Mouse (Mus musculus) limb, embryonic 15.5 days (tissue): ENCODE measurements around the gene Gm13287. TPM values are rescaled to one million over a fixed set of nuclear protein-coding genes. Genes with fewer than 3 reads are reported as not detected.

Source experiments
- ATAC-seq: fragments of 200-750 bp; cut with Nextera tagmentation; 2 replicates; pipeline ENCODE4 v1.8.0; 2017; ENCODE audit warnings: low read depth, moderate TSS enrichment; ENCODE audit not compliant: insufficient number of reproducible peaks, low FRiP score, low TSS enrichment
- H3K27ac ChIP-seq: fragments of 300-500 bp; sonication (generic); 2 replicates; pipeline ENCODE4 v1.5.1; 2015; ENCODE audit warnings: moderate library complexity, mild to moderate bottlenecking, inconsistent platforms
- H3K27me3 ChIP-seq: fragments of 300-500 bp; sonication (generic); 2 replicates; pipeline ENCODE4 v1.6.1; 2015; ENCODE audit warnings: inconsistent platforms
- H3K36me3 ChIP-seq: fragments of 300-500 bp; sonication (generic); 2 replicates; pipeline ENCODE4 v1.6.1; 2015; ENCODE audit warnings: inconsistent platforms
- H3K4me1 ChIP-seq: fragments of 300-500 bp; sonication (generic); 2 replicates; pipeline ENCODE4 v1.6.1; 2015; ENCODE audit warnings: inconsistent platforms
- H3K4me2 ChIP-seq: fragments of 300-500 bp; sonication (generic); 2 replicates; pipeline ENCODE4 v1.6.1; 2015; ENCODE audit warnings: mild to moderate bottlenecking, inconsistent platforms
- H3K4me3 ChIP-seq: fragments of 300-500 bp; sonication (generic); 2 replicates; pipeline ENCODE4 v1.5.1; 2015; ENCODE audit warnings: mild to moderate bottlenecking, inconsistent platforms
- H3K9ac ChIP-seq: fragments of 300-500 bp; sonication (generic); 2 replicates; pipeline ENCODE4 v1.6.1; 2015; ENCODE audit warnings: inconsistent platforms
- H3K9me3 ChIP-seq: fragments of 300-500 bp; sonication (generic); 2 replicates; pipeline ENCODE4 v1.6.1; 2016; ENCODE audit warnings: inconsistent platforms
- WGBS: fragments of 180-500 bp; shearing (Covaris S2); methylation state at CpG from one replicate; pipeline ENCODE4 v1.1.7; 2015; 5-methylcytosine and 5-hydroxymethylcytosine counted together
- polyA plus RNA-seq: library from polyadenylated mRNA; unstranded; fragments of >200 nt; fragmentation: Nextera tagmentation; extraction: Ambion mirVana; gene quantifications from 2 replicates; pipeline ENCODE4 v1.2.1, GENCODE M21; 2015

Gene Gm13287
- polyA plus RNA-seq, 1 experiment from 2014 or later, result not detected

DNA sequence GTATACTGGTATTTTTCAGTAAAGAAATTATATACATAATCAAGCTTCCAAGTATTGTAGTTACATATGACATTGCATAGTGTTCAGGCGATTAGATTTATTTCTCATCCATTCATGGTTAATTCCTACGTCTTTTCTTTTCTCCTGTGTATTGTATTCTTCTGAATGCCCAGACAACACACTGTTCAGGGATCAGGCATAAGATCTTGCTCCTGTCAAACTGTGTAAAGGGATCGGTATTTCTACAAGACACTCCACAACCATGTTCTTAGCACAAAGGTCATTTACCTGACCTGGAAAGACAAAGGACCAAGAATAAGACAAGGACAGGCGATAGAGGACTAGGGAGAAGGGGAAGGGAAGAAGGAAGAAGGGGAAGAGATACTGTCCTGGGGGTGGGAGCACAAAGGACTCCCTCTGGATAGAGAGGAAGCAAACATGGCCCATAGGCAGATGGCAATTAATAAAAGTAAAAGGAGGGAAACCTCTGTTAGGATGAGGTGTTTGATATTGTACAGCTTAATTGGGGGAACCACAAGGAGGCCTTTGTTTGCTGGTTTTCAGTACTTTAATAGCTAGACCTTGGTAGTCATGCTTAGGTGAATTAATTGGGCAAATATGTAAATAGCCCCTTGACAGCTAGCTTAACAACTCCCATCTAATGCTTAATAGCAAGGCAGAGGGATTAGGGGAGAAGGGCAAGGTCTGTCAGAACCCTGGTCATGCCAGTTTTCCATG lies 48.1 kb downstream of the Gm13287 start:
- WGBS, result 72% methylated on average over 4 of the region's 4 CpGs

More for the DNA sequence above, 48.1 kb downstream of the Gm13287 start:
- Histone ChIP-seq H3K4me3 (no peak overlapping the region), H3K4me2 (no peak overlapping the region), H3K36me3 (no peaks in the 10 kb centered on the region), H3K27me3 (no peaks in the 10 kb centered on the region), H3K4me1 (no peaks in the 10 kb centered on the region), H3K9me3 (no peaks in the 10 kb centered on the region), H3K27ac (no peak overlapping the region), H3K9ac (no peak overlapping the region)
- no peak for ATAC-seq

Other genes with a start within 250 kb of the Gm13287 start
- gene Ifna15, start 245.0 kb upstream of the Gm13287 start, polyA plus RNA-seq, result not detected in 2 replicates
- not detected in 2 replicates for gene Ifna14, start 231.5 kb upstream of the Gm13287 start, polyA plus RNA-seq
- not detected in 2 replicates for gene Ifna9, start 210.9 kb upstream of the Gm13287 start, polyA plus RNA-seq
- not detected in 2 replicates for gene Ifna12, start 199.9 kb upstream of the Gm13287 start, polyA plus RNA-seq
- gene C87499, start 168.8 kb upstream of the Gm13287 start, polyA plus RNA-seq, result not detected in 2 replicates
- gene Ifna13, start 158.8 kb upstream of the Gm13287 start, polyA plus RNA-seq, result not detected in 2 replicates
- not detected in 2 replicates for gene Ifna16, start 126.3 kb upstream of the Gm13287 start, polyA plus RNA-seq
- not detected in 2 replicates for gene Ifna2, start 119.3 kb upstream of the Gm13287 start, polyA plus RNA-seq
- gene Ifnab, start 111.9 kb upstream of the Gm13287 start, polyA plus RNA-seq, result not detected in 2 replicates
- 0.56 and 1.1 TPM in 2 replicates for gene Gm26566, start 81.4 kb upstream of the Gm13287 start, polyA plus RNA-seq
- 93.3 and 105 TPM in 2 replicates for gene Klhl9, start 80.8 kb upstream of the Gm13287 start, polyA plus RNA-seq
- gene Gm13271, start 48.4 kb upstream of the Gm13287 start, polyA plus RNA-seq, result not detected in 2 replicates
- gene Gm13283, start 43.1 kb upstream of the Gm13287 start, polyA plus RNA-seq, result 0.36 and 0.60 TPM in 2 replicates
- 0.76 and 0.87 TPM in 2 replicates for gene Gm13290, start 29.4 kb upstream of the Gm13287 start, polyA plus RNA-seq
- gene Gm13289, start 26.3 kb upstream of the Gm13287 start, polyA plus RNA-seq, result not detected in 2 replicates
- gene Gm13272, start 23.4 kb upstream of the Gm13287 start, polyA plus RNA-seq, result not detected in 2 replicates
- 0.26 and 0.37 TPM in 2 replicates for gene Ifnz, start 21.1 kb upstream of the Gm13287 start, polyA plus RNA-seq
- not detected in 2 replicates for gene Gm13276, start 17.5 kb upstream of the Gm13287 start, polyA plus RNA-seq
- gene Gm13277, start 14.6 kb upstream of the Gm13287 start, polyA plus RNA-seq, result not detected in 2 replicates
- not detected in 2 replicates for gene Gm13278, start 11.7 kb upstream of the Gm13287 start, polyA plus RNA-seq
- gene Gm13275, start 8.8 kb upstream of the Gm13287 start, polyA plus RNA-seq, result not detected in 2 replicates
- gene Gm13279, start 5.9 kb upstream of the Gm13287 start, polyA plus RNA-seq, result not detected in 2 replicates
- 0.93 and 1.4 TPM in 2 replicates for gene Gm13285, start 3.6 kb upstream of the Gm13287 start, polyA plus RNA-seq
- 0.15 TPM in 1 of 2 replicates, not detected in the other for gene Gm13288, start 2.3 kb downstream of the Gm13287 start, polyA plus RNA-seq
- not detected in 2 replicates for gene Ifna7, start 13.0 kb downstream of the Gm13287 start, polyA plus RNA-seq
- gene Ifna11, start 16.7 kb downstream of the Gm13287 start, polyA plus RNA-seq, result not detected in 2 replicates
- gene Ifna6, start 24.2 kb downstream of the Gm13287 start, polyA plus RNA-seq, result not detected in 2 replicates
- gene Ifna5, start 32.3 kb downstream of the Gm13287 start, polyA plus RNA-seq, result not detected in 2 replicates
- gene Ifna4, start 38.6 kb downstream of the Gm13287 start, polyA plus RNA-seq, result not detected in 2 replicates
- not detected in 2 replicates for gene Ifna1, start 46.8 kb downstream of the Gm13287 start, polyA plus RNA-seq
- gene Ifne, start 76.9 kb downstream of the Gm13287 start, polyA plus RNA-seq, result not detected in 2 replicates